Mouse (Mus musculus) CH12.LX (cell line): ENCODE measurements around the gene Rcan1. TPM values are rescaled to one million over a fixed set of nuclear protein-coding genes. Genes with fewer than 3 reads are reported as not detected.

Experiments
- DNase-seq: peaks from one replicate; pipeline ENCODE4 v3.0.0-alpha.2; 2013; ENCODE audit errors: extremely low read depth
- H3K27ac ChIP-seq: 2 replicates; pipeline ENCODE4 v1.5.1; 2012; ENCODE audit warnings: low read depth, mild to moderate bottlenecking, control low read depth, moderate library complexity; ENCODE audit not compliant: insufficient read depth
- H3K27me3 ChIP-seq: replicated peaks from 2 replicates; pipeline ENCODE3; 2012; ENCODE audit warnings: inconsistent platforms
- H3K36me3 ChIP-seq, 2 experiments: replicated peaks in 1 of 2; 2 replicates each; pipeline versions ENCODE3 to v1.6.1; 2012; ENCODE audit warnings: inconsistent platforms in 1 of 2, low read length in 1 of 2, mild to moderate bottlenecking in 1 of 2, mixed read lengths in 1 of 2, moderate library complexity in 1 of 2; ENCODE audit not compliant: control insufficient read depth in 1 of 2, insufficient read depth in 1 of 2
- H3K4me1 ChIP-seq, 2 experiments: 2 replicates each; pipeline ENCODE4 v1.6.1; 2012; ENCODE audit warnings: inconsistent platforms in 1 of 2, moderate library complexity in 1 of 2; ENCODE audit not compliant: insufficient read depth in 2 of 2, control insufficient read depth in 1 of 2
- H3K4me2 ChIP-seq: 2 replicates; pipeline ENCODE4 v1.6.1; 2012; ENCODE audit warnings: low read depth, mild to moderate bottlenecking, control low read depth; ENCODE audit not compliant: poor library complexity, insufficient read depth, severe bottlenecking
- H3K4me3 ChIP-seq, 3 experiments: fragments of 150-350 bp in 1 of 3; sonication (generic) in 1 of 3; replicated peaks in 1 of 3; 2 replicates each; pipeline versions ENCODE3 to v1.5.1; 2011 to 2012; ENCODE audit warnings: low read depth in 2 of 3, low read length in 2 of 3, mild to moderate bottlenecking in 2 of 3, moderate library complexity in 2 of 3, control low read depth in 1 of 3, improper control_type of control experiment in 1 of 3, inconsistent platforms in 1 of 3, mixed read lengths in 1 of 3; ENCODE audit not compliant: poor library complexity in 1 of 3
- H3K79me2 ChIP-seq: replicated peaks from 2 replicates; pipeline ENCODE4 v1.6.1; 2012; ENCODE audit warnings: mild to moderate bottlenecking, moderate library complexity; ENCODE audit not compliant: control insufficient read depth, poor library complexity, insufficient read depth, severe bottlenecking; ENCODE audit errors: extremely low read depth
- H3K9ac ChIP-seq: 2 replicates; pipeline ENCODE4 v1.6.1; 2012; ENCODE audit warnings: low read depth, mild to moderate bottlenecking, control low read depth, moderate library complexity; ENCODE audit not compliant: insufficient read depth
- H3K9me3 ChIP-seq: replicated peaks from 2 replicates; pipeline ENCODE3; 2012; ENCODE audit warnings: low read length, inconsistent platforms, mixed read lengths
- BHLHE40 ChIP-seq: IDR thresholded peaks from 2 replicates; pipeline ENCODE4 v1.6.1; 2011; ENCODE audit warnings: mild to moderate bottlenecking, low read depth, low read length, improper control_type of control experiment
- CHD1 ChIP-seq: IDR thresholded peaks from 2 replicates; pipeline ENCODE4 v1.6.1; 2012; ENCODE audit warnings: low read depth, low read length, improper control_type of control experiment, inconsistent platforms
- CHD2 ChIP-seq: IDR thresholded peaks from 2 replicates; pipeline ENCODE4 v1.6.1; 2011; ENCODE audit warnings: low read length, improper control_type of control experiment
- CTCF ChIP-seq, 2 experiments: IDR thresholded peaks in 1 of 2; conservative IDR thresholded peaks in 1 of 2; 2 replicates each; pipeline ENCODE4 v1.5.1; 2011 to 2012; ENCODE audit warnings: low read depth in 2 of 2, low read length in 2 of 2, improper control_type of control experiment in 1 of 2, inconsistent platforms in 1 of 2, mild to moderate bottlenecking in 1 of 2, moderate library complexity in 1 of 2
- E2F4 ChIP-seq: IDR thresholded peaks from 2 replicates; pipeline ENCODE4 v1.6.1; 2011; ENCODE audit warnings: low read depth, low read length, improper control_type of control experiment; ENCODE audit not compliant: insufficient replicate concordance
- ELF1 ChIP-seq: IDR thresholded peaks from 2 replicates; pipeline ENCODE4 v1.6.1; 2014; ENCODE audit warnings: low read depth, mild to moderate bottlenecking, inconsistent platforms, low read length, improper control_type of control experiment
- EP300 ChIP-seq: IDR thresholded peaks from 2 replicates; pipeline ENCODE4 v1.6.1; 2011; ENCODE audit warnings: low read length, improper control_type of control experiment
- ETS1 ChIP-seq: conservative IDR thresholded peaks from 2 replicates; pipeline ENCODE4 v1.6.1; 2012; ENCODE audit warnings: low read depth, mild to moderate bottlenecking, inconsistent platforms, low read length, improper control_type of control experiment, moderate library complexity
- GABPA ChIP-seq: IDR thresholded peaks from 2 replicates; pipeline ENCODE4 v1.6.1; 2012; ENCODE audit warnings: low read depth, low read length, improper control_type of control experiment, inconsistent platforms; ENCODE audit not compliant: insufficient replicate concordance
- HCFC1 ChIP-seq: IDR thresholded peaks from 2 replicates; pipeline ENCODE4 v1.6.1; 2012; ENCODE audit warnings: low read depth, mild to moderate bottlenecking, inconsistent platforms, low read length, improper control_type of control experiment
- IRF4 ChIP-seq: IDR thresholded peaks from 2 replicates; pipeline ENCODE4 v1.6.1; 2014; ENCODE audit warnings: low read depth, mild to moderate bottlenecking, inconsistent platforms, low read length, improper control_type of control experiment
- JUN ChIP-seq: IDR thresholded peaks from 2 replicates; pipeline ENCODE4 v1.6.1; 2011; ENCODE audit warnings: low read depth, mild to moderate bottlenecking, low read length, improper control_type of control experiment, moderate library complexity; ENCODE audit not compliant: insufficient read depth
- JUND ChIP-seq: conservative IDR thresholded peaks from 2 replicates; pipeline ENCODE4 v1.6.1; 2011; ENCODE audit warnings: low read depth, low read length, improper control_type of control experiment
- KAT2A ChIP-seq: IDR thresholded peaks from 2 replicates; pipeline ENCODE4 v1.6.1; 2012; ENCODE audit warnings: low read length, improper control_type of control experiment, inconsistent platforms; ENCODE audit not compliant: insufficient replicate concordance
- MAFK ChIP-seq: IDR thresholded peaks from 2 replicates; pipeline ENCODE4 v1.6.1; 2011; ENCODE audit warnings: low read length, improper control_type of control experiment; ENCODE audit not compliant: insufficient replicate concordance
- MAX ChIP-seq: IDR thresholded peaks from 2 replicates; pipeline ENCODE4 v1.6.1; 2011; ENCODE audit warnings: low read length, improper control_type of control experiment
- MAZ ChIP-seq: IDR thresholded peaks from 2 replicates; pipeline ENCODE4 v1.6.1; 2012; ENCODE audit warnings: low read depth, mild to moderate bottlenecking, inconsistent platforms, low read length, improper control_type of control experiment, moderate library complexity
- MEF2A ChIP-seq: IDR thresholded peaks from 2 replicates; pipeline ENCODE4 v1.6.1; 2014; ENCODE audit warnings: low read depth, mild to moderate bottlenecking, inconsistent platforms, low read length, improper control_type of control experiment, borderline replicate concordance
- MXI1 ChIP-seq: IDR thresholded peaks from 2 replicates; pipeline ENCODE4 v1.6.1; 2011; ENCODE audit warnings: mild to moderate bottlenecking, low read depth, low read length, improper control_type of control experiment
- MYC ChIP-seq: IDR thresholded peaks from 2 replicates; pipeline ENCODE4 v1.6.1; 2011; ENCODE audit warnings: low read depth, mild to moderate bottlenecking, improper control_type of control experiment, low read length
- NELFE ChIP-seq: IDR thresholded peaks from 2 replicates; pipeline ENCODE4 v1.6.1; 2011; ENCODE audit warnings: low read depth, low read length, improper control_type of control experiment
- NRF1 ChIP-seq: IDR thresholded peaks from 2 replicates; pipeline ENCODE4 v1.6.1; 2014; ENCODE audit warnings: low read depth, mild to moderate bottlenecking, inconsistent platforms, low read length, improper control_type of control experiment, moderate library complexity
- PAX5 ChIP-seq: IDR thresholded peaks from 2 replicates; pipeline ENCODE4 v1.6.1; 2012; ENCODE audit warnings: low read length, inconsistent platforms, mixed read lengths
- POLR2A ChIP-seq: IDR thresholded peaks from 2 replicates; pipeline ENCODE4 v1.6.1; 2011; ENCODE audit warnings: low read depth, mild to moderate bottlenecking, improper control_type of control experiment, low read length
- POLR2AphosphoS2 ChIP-seq: IDR thresholded peaks from 2 replicates; pipeline ENCODE4 v1.6.1; 2011; ENCODE audit warnings: low read depth, low read length, improper control_type of control experiment
- RAD21 ChIP-seq: IDR thresholded peaks from 2 replicates; pipeline ENCODE4 v1.6.1; 2011; ENCODE audit warnings: low read depth, mild to moderate bottlenecking, low read length, improper control_type of control experiment, moderate library complexity
- RCOR1 ChIP-seq: conservative IDR thresholded peaks from 2 replicates; pipeline ENCODE4 v1.6.1; 2012; ENCODE audit warnings: low read depth, mild to moderate bottlenecking, inconsistent platforms, low read length, improper control_type of control experiment
- SIN3A ChIP-seq: IDR thresholded peaks from 2 replicates; pipeline ENCODE4 v1.6.1; 2012; ENCODE audit warnings: low read length, improper control_type of control experiment, inconsistent platforms
- SMC3 ChIP-seq: IDR thresholded peaks from 2 replicates; pipeline ENCODE4 v1.6.1; 2011; ENCODE audit warnings: low read depth, low read length, improper control_type of control experiment
- TBP ChIP-seq: conservative IDR thresholded peaks from 2 replicates; pipeline ENCODE4 v1.6.1; 2011; ENCODE audit warnings: low read depth, low read length, improper control_type of control experiment
- TCF12 ChIP-seq: IDR thresholded peaks from 2 replicates; pipeline ENCODE4 v1.6.1; 2014; ENCODE audit warnings: low read depth, mild to moderate bottlenecking, inconsistent platforms, low read length, improper control_type of control experiment
- UBTF ChIP-seq: IDR thresholded peaks from 2 replicates; pipeline ENCODE4 v1.6.1; 2012; ENCODE audit warnings: low read depth, mild to moderate bottlenecking, inconsistent platforms, low read length, improper control_type of control experiment, moderate library complexity
- USF1 ChIP-seq: IDR thresholded peaks from 2 replicates; pipeline ENCODE4 v1.6.1; 2014; ENCODE audit warnings: low read depth, mild to moderate bottlenecking, inconsistent platforms, low read length, improper control_type of control experiment
- USF2 ChIP-seq: conservative IDR thresholded peaks from 2 replicates; pipeline ENCODE4 v1.6.1; 2011; ENCODE audit warnings: low read depth, low read length, improper control_type of control experiment
- ZC3H11A ChIP-seq: IDR thresholded peaks from 2 replicates; pipeline ENCODE4 v1.6.1; 2012; ENCODE audit warnings: low read depth, mild to moderate bottlenecking, inconsistent platforms, low read length, improper control_type of control experiment
- ZKSCAN1 ChIP-seq: IDR thresholded peaks from 2 replicates; pipeline ENCODE4 v1.6.1; 2012; ENCODE audit warnings: low read depth, inconsistent platforms, low read length, improper control_type of control experiment, borderline replicate concordance
- ZMIZ1 ChIP-seq: IDR thresholded peaks from 2 replicates; pipeline ENCODE4 v1.6.1; 2012; ENCODE audit warnings: low read depth, mild to moderate bottlenecking, inconsistent platforms, low read length, improper control_type of control experiment
- ZNF384 ChIP-seq: IDR thresholded peaks from 2 replicates; pipeline ENCODE4 v1.6.1; 2012; ENCODE audit warnings: low read depth, low read length, improper control_type of control experiment, inconsistent platforms
- dilution Hi-C: fragments of 300-500 bp; cut with MboI; formaldehyde crosslinking; loops from 2 replicates; pipeline ENCODE4 v1.14.3; 2020; ENCODE audit warnings: low sequenced_read_pairs; ENCODE audit not compliant: extremely low pct_unique_long_range_greater_than_20kb, extremely low pct_ligation_motif_present
- in situ Hi-C: fragments of 300-500 bp; cut with MboI; formaldehyde crosslinking; loops from 3 replicates; pipeline ENCODE4 v1.14.3; 2019; ENCODE audit warnings: low sequenced_read_pairs, low pct_ligation_motif_present, low pct_unique_long_range_greater_than_20kb, mixed read lengths
- polyA plus RNA-seq: library from polyadenylated mRNA; unstranded; fragments of >175 nt; gene quantifications from 2 replicates; pipeline ENCODE4 v1.2.1, GENCODE M21; 2012; ENCODE audit warnings: low read depth; ENCODE audit not compliant: insufficient read length
- total RNA-seq, 2 experiments: library from RNA; depleted of rRNA; stranded (reverse); fragments of 300-350 nt in 1 of 2; fragments of >200 nt in 1 of 2; gene quantifications; 2 replicates each; pipeline ENCODE4 v1.2.3; 2012 to 2014

Gene Rcan1
- total and polyA plus RNA-seq, 3 experiments = 10.0 to 15.3 (median 12.4) TPM

- dilution Hi-C loops = no loop called here
- H3K4me3 ChIP-seq = peak overlapping the region; percentile 55 to 90 (median 71)
- in situ Hi-C loops = no loop called here
- DNase-seq = peak; percentile 100
- peaks cover 3 to 21% of the 10 kb centered on the region in 2 experiments; a peak in 3 of 4 replicates for H3K4me1 ChIP-seq
- peak overlapping the region; percentile 7; the same call in 1 of the 2 replicates for H3K27ac ChIP-seq
- TF ChIP-seq NELFE (peak; percentile 62), MAX (peak; percentile 88; the same call in 1 of the 2 replicates), SMC3 (no peak), EP300 (no peak), PAX5 (no peak), TBP (no peak), POLR2A (peak; percentile 66), ZNF384 (no peak), RAD21 (no peak), KAT2A (peak; percentile 93; the same call in 1 of the 2 replicates), BHLHE40 (peak; percentile 43; the same call in 1 of the 2 replicates), ELF1 (peak; percentile 94), CHD1 (no peak), POLR2AphosphoS2 (no peak), ETS1 (0 out of 2 replicates have a peak, but pooled peaks have one; percentile 4), HCFC1 (peak; percentile 97), E2F4 (no peak), RCOR1 (no peak), CHD2 (peak; percentile 95), NRF1 (peak; percentile 75), JUND (no peak), TCF12 (no peak; the same call in 1 of the 2 replicates), UBTF (no peak; the same call in none of the 2 replicates), MAFK (no peak), USF1 (peak; percentile 99), GABPA (peak; percentile 55; the same call in 1 of the 2 replicates), IRF4 (peak; percentile 66; the same call in 1 of the 2 replicates), CTCF (conservative IDR thresholded peaks at IDR 0.05 in 1 of 2, IDR thresholded peaks at IDR 0.05 in 1 of 2; ENCODE audit: low read depth in 2 of 2, low read length in 2 of 2) (peak in 1 of 2 experiments; percentile 5; a peak in 1 of 4 replicates), ZMIZ1 (peak; percentile 75), ZC3H11A (no peak), MYC (no peak), SIN3A (peak; percentile 100), MAZ (peak; percentile 100), USF2 (peak; percentile 99), JUN (no peak), MEF2A (peak; percentile 51; the same call in 1 of the 2 replicates), ZKSCAN1 (no peak), MXI1 (peak; percentile 85)
- TF ChIP-seq, all 38 proteins: peak for 20
- Histone ChIP-seq H3K9ac (peak overlapping the region; percentile 74), H3K9me3 (no peaks in the 10 kb centered on the region), H3K36me3 (peaks cover 0 to 11% of the 10 kb centered on the region in 2 experiments), H3K27me3 (no peaks in the 10 kb centered on the region), H3K79me2 (no peaks in the 10 kb centered on the region), H3K4me2 (peak overlapping the region; percentile 64)
Measured at GRCm38 (mm10) chr16:92465642-92466526, 4.8 kb downstream of the Rcan1 start.
